11 mouse cellular contexts compared by ENCODE assay signal in genomic region chr11:106397656-106398055, GRCm38 (mm10). TPM values are rescaled to one million over a fixed set of nuclear protein-coding genes. Genes with fewer than 3 reads are reported as not detected.
DNase-seq lines count a peak whose midpoint lies in the region; ATAC-seq and TF ChIP-seq lines count a peak whose summit lies in the region.
"Had no signal": no experiment of that assay in that cellular context is flagged by ENCODE, and none has a peak within 500 bp of the region (broad histone marks: within the 10 kb centered on the region; RNA-seq: fewer than 3 reads in every experiment).

No protein-coding gene starts in this region.

- H3K9ac ChIP-seq in hindbrain, postnatal 0 days (replicated peaks; ENCODE audit: low read length), result no peak overlapping the region
- no peak overlapping the region for H3K9ac ChIP-seq in hindbrain, embryonic 14.5 days
- no peak overlapping the region for H3K9ac ChIP-seq in stomach, postnatal 0 days (ENCODE audit: low read length)
- H3K9ac ChIP-seq: neural tube, embryonic 12.5 days had no signal

- intact Hi-C loops in heart, postnatal 10 days (cut with DNase I), result no loop called here

- no peak overlapping the region for H3K27ac ChIP-seq in hindbrain, postnatal 0 days
- H3K27ac ChIP-seq in hindbrain, embryonic 14.5 days, result no peak overlapping the region
- no peak overlapping the region for H3K27ac ChIP-seq in testis, adult 2 months (ENCODE audit: control insufficient read depth, insufficient read depth, low read depth, low read length)
- H3K27ac ChIP-seq in stomach, postnatal 0 days (replicated peaks), result no peak overlapping the region
- H3K27ac ChIP-seq: neural tube, embryonic 12.5 days had no signal

- peaks cover 30% of the 10 kb centered on the region for H3K36me3 ChIP-seq in hindbrain, postnatal 0 days (ENCODE audit: insufficient read depth, low read length)
- peaks cover 52% of the 10 kb centered on the region for H3K36me3 ChIP-seq in hindbrain, embryonic 14.5 days (replicated peaks; ENCODE audit: control insufficient read depth, insufficient read depth)
- no peaks in the 10 kb centered on the region for H3K36me3 ChIP-seq in testis, adult 2 months (ENCODE audit: control insufficient read depth, insufficient read depth, low read length)
- peaks cover 16% of the 10 kb centered on the region for H3K36me3 ChIP-seq in stomach, postnatal 0 days (ENCODE audit: control insufficient read depth, insufficient read depth, low read length)

- no peak for TF ChIP-seq EP300 in stomach, postnatal 0 days (optimal IDR thresholded peaks at IDR 0.05)

- no peaks in the 10 kb centered on the region for H3K27me3 ChIP-seq in hindbrain, postnatal 0 days (ENCODE audit: insufficient read depth, low read length)
- no peaks in the 10 kb centered on the region for H3K27me3 ChIP-seq in hindbrain, embryonic 14.5 days (ENCODE audit: control insufficient read depth, insufficient read depth, low read length)
- H3K27me3 ChIP-seq in testis, adult 2 months (ENCODE audit: control insufficient read depth, insufficient read depth, low read length), result no peaks in the 10 kb centered on the region
- no peaks in the 10 kb centered on the region for H3K27me3 ChIP-seq in stomach, postnatal 0 days (ENCODE audit: control insufficient read depth, insufficient read depth, low read length)
- H3K27me3 ChIP-seq: neural tube, embryonic 12.5 days had no signal

- H3K4me2 ChIP-seq in hindbrain, postnatal 0 days (ENCODE audit: low read depth, low read length), result no peak overlapping the region
- H3K4me2 ChIP-seq in hindbrain, embryonic 14.5 days (replicated peaks), result no peak overlapping the region
- no peak overlapping the region for H3K4me2 ChIP-seq in stomach, postnatal 0 days (replicated peaks; ENCODE audit: low read depth)
- H3K4me2 ChIP-seq: neural tube, embryonic 12.5 days had no signal

- DNase-seq in hindbrain, postnatal 0 days (ENCODE audit: low spot score), result peak; percentile 20
- DNase-seq in hindbrain, embryonic 14.5 days (ENCODE audit: low spot score), result no peak
- DNase-seq in testis, postnatal 10 days (ENCODE audit: low spot score), result no peak
- DNase-seq in cerebellum, adult 11-12 months, result peak; percentile 18
- no peak for DNase-seq in stomach, postnatal 0 days (ENCODE audit: low spot score)
- DNase-seq in heart, adult 9 months (ENCODE audit: low spot score in 2 of 2), result no peak
- DNase-seq in heart, postnatal 10 days, result no peak
- DNase-seq: kidney, postnatal 14 days; lung, adult 18-20 months had no signal

- peak; percentile 66 for TF ChIP-seq CTCF in hindbrain, postnatal 0 days (IDR thresholded peaks at IDR 0.05; ENCODE audit: low read depth)
- TF ChIP-seq CTCF in testis, adult 2 months (IDR thresholded peaks at IDR 0.05; ENCODE audit: control insufficient read depth, insufficient read depth, insufficient replicate concordance, low read depth, low read length), result peak; percentile 17; the same call in 1 of the 2 replicates
- peak; percentile 57 for TF ChIP-seq CTCF in stomach, postnatal 0 days (IDR thresholded peaks at IDR 0.05; ENCODE audit: low read depth)

- no peak for TF ChIP-seq POLR2A in testis, adult 2 months (IDR thresholded peaks at IDR 0.05; ENCODE audit: control insufficient read depth, low read depth, low read length)

- H3K4me1 ChIP-seq in hindbrain, postnatal 0 days (ENCODE audit: insufficient read depth, low read length), result no peaks in the 10 kb centered on the region
- no peaks in the 10 kb centered on the region for H3K4me1 ChIP-seq in hindbrain, embryonic 14.5 days (replicated peaks; ENCODE audit: control insufficient read depth, insufficient read depth, low read length)
- no peaks in the 10 kb centered on the region; the same call in 1 of the 2 replicates for H3K4me1 ChIP-seq in testis, adult 2 months (ENCODE audit: control insufficient read depth, insufficient read depth, low read length)
- H3K4me1 ChIP-seq in stomach, postnatal 0 days (replicated peaks; ENCODE audit: control insufficient read depth, insufficient read depth), result no peaks in the 10 kb centered on the region
- H3K4me1 ChIP-seq: neural tube, embryonic 12.5 days had no signal

- H3K9me3 ChIP-seq in hindbrain, postnatal 0 days (ENCODE audit: low read length), result no peaks in the 10 kb centered on the region
- no peaks in the 10 kb centered on the region for H3K9me3 ChIP-seq in hindbrain, embryonic 14.5 days (ENCODE audit: control insufficient read depth, low read length)
- no peaks in the 10 kb centered on the region for H3K9me3 ChIP-seq in stomach, postnatal 0 days (ENCODE audit: control insufficient read depth, low read length)
- H3K9me3 ChIP-seq: neural tube, embryonic 12.5 days had no signal

- no peak overlapping the region for H3K4me3 ChIP-seq in hindbrain, postnatal 0 days (ENCODE audit: low read length)
- no peak overlapping the region for H3K4me3 ChIP-seq in hindbrain, embryonic 14.5 days (replicated peaks; ENCODE audit: low read length)
- no peak overlapping the region for H3K4me3 ChIP-seq in testis, adult 2 months (ENCODE audit: control insufficient read depth, low read depth, low read length)
- no peak overlapping the region for H3K4me3 ChIP-seq in stomach, postnatal 0 days (ENCODE audit: low read depth, low read length)
- H3K4me3 ChIP-seq: neural tube, embryonic 12.5 days had no signal

- ATAC-seq in hindbrain, postnatal 0 days, result no peak
- no peak for ATAC-seq in hindbrain, embryonic 14.5 days (ENCODE audit: low FRiP score)
- ATAC-seq in stomach, postnatal 0 days (ENCODE audit: low FRiP score, low TSS enrichment), result no peak

- 81% methylated on average over 3 of the region's 3 CpGs for WGBS in hindbrain, postnatal 0 days
- 84% methylated on average over 3 of the region's 3 CpGs for WGBS in hindbrain, embryonic 14.5 days
- 85% methylated on average over 3 of the region's 3 CpGs for WGBS in stomach, postnatal 0 days

RNA-seq across cellular contexts. Expression of gene Icam2, which starts 9.8 kb away (rescaled TPM):
- total RNA-seq in hindbrain, postnatal 0 days (2014; rRNA removed), result 3.8 and 11.4 TPM in 2 replicates
- polyA plus RNA-seq in hindbrain, postnatal 0 days (2015; fragmentation: Nextera tagmentation; extraction: Ambion mirVana), result 8.4 TPM in 2 replicates
- 13.6 and 18.6 TPM in 2 replicates for polyA plus RNA-seq in hindbrain, embryonic 14.5 days (2014; fragmentation: Nextera tagmentation; extraction: Ambion mirVana)
- 1.2 and 1.7 TPM in 2 replicates for polyA plus RNA-seq in testis, adult 2 months (2012; rRNA removed)
- 12.7 and 13.2 TPM in 2 replicates for polyA plus RNA-seq in stomach, postnatal 0 days (2015; fragmentation: Nextera tagmentation; extraction: Ambion mirVana)
- 10 to 100 TPM; 57.1 to 67.0 TPM for total RNA-seq in heart, postnatal 10 days (2021)

RNA-seq across cellular contexts. Expression of gene Prr29, which starts 32.4 kb away (rescaled TPM):
- total RNA-seq in hindbrain, postnatal 0 days (2014; rRNA removed), result not detected in 2 replicates
- not detected in 2 replicates for polyA plus RNA-seq in hindbrain, postnatal 0 days (2015; fragmentation: Nextera tagmentation; extraction: Ambion mirVana)
- polyA plus RNA-seq in hindbrain, embryonic 14.5 days (2014; fragmentation: Nextera tagmentation; extraction: Ambion mirVana), result not detected in 2 replicates
- 0.40 and 0.49 TPM in 2 replicates for polyA plus RNA-seq in testis, adult 2 months (2012; rRNA removed)
- polyA plus RNA-seq in stomach, postnatal 0 days (2015; fragmentation: Nextera tagmentation; extraction: Ambion mirVana), result 0.23 and 0.41 TPM in 2 replicates
- under 1 TPM; 0.31 to 0.64 TPM for total RNA-seq in heart, postnatal 10 days (2021)
- polyA plus RNA-seq: neural tube, embryonic 12.5 days had no signal

RNA-seq across cellular contexts. Expression of gene Scn4a, which starts 44.6 kb away (rescaled TPM):
- total RNA-seq in hindbrain, postnatal 0 days (2014; rRNA removed), result under 0.01 and 0.22 TPM in 2 replicates
- 0.04 TPM in 1 of 2 replicates, not detected in the other for polyA plus RNA-seq in hindbrain, postnatal 0 days (2015; fragmentation: Nextera tagmentation; extraction: Ambion mirVana)
- not detected in 2 replicates for polyA plus RNA-seq in hindbrain, embryonic 14.5 days (2014; fragmentation: Nextera tagmentation; extraction: Ambion mirVana)
- polyA plus RNA-seq in testis, adult 2 months (2012; rRNA removed), result 0.51 and 1.1 TPM in 2 replicates
- polyA plus RNA-seq in stomach, postnatal 0 days (2015; fragmentation: Nextera tagmentation; extraction: Ambion mirVana), result 0.02 and 0.12 TPM in 2 replicates
- total RNA-seq in heart, postnatal 10 days (2021), result 1 to 10 TPM; 3.2 to 3.6 TPM

Comparison
In these comparisons a context has a peak if more than half of its experiments do, and no peak if none do; other contexts are left out.
1. DNase-seq: peak in hindbrain, postnatal 0 days (single experiment) and cerebellum, adult 11-12 months (single experiment); none in hindbrain, embryonic 14.5 days (single experiment), testis, postnatal 10 days (single experiment), stomach, postnatal 0 days (single experiment), heart, adult 9 months (0 of 2) and heart, postnatal 10 days (0 of 2).
2. Peak in every context shown above with its lines, with median percentiles within 50 percentile points of each other: CTCF ChIP-seq.